Mouse (Mus musculus): ENCODE measurements around the gene Cep19.

Cep19 gene

DNA sequence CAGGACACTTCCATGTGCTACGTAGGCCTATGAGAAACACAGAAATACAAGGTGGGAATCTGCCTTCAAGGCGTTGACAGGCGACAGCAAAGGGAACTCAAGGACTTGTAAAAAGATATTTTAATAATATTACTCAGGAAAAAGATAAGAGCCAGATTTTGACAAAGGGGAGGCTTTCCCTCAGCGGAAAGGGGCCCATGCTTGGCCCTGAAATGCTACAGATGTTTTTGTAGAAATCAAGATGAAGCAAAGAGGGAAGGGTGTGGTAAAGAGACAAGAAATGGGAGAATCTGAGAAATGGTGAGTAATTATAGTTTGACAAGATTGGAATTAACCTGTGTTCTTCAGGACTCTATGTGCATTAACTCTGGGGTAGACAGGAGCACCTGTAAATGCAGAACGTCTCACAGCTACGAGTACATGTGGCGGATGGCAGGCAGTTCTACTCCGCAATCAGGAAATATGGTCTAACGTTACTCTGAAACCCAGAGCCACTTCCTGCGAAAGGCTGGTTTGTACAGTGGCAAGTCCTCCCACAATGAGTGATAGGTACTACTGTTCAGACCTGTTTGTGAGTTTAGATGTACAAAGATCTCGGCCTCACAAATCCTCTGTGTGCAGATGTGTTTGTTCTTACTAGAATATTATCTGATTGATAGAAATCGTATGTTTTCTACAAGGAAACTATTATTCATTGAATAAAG, 7.9 kb downstream of the Cep19 start:
- DNase-seq (ENCODE audit: low spot score), result no peak

DNA sequence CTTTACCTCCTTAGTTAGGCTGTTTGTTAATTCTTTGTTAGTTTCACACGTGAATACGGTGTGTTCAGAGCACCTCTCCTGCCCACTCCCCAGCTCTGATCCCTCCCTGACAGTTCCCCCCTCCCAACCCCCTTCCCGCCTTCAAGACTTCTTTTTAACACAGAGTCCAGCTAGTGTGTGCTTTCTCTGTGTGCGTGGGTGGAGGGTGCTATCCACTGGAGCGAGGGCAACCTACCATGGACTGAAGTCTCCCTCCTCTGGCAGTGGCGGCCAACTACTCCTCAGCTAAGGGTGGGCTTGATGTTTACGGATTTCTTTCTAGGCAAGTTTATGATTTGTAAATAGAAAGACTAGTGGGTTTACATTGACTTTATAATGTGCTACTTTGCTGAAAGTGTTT, 8.6 kb downstream of the Cep19 start:
- DNase-seq (ENCODE audit: low spot score), result no peak

DNA sequence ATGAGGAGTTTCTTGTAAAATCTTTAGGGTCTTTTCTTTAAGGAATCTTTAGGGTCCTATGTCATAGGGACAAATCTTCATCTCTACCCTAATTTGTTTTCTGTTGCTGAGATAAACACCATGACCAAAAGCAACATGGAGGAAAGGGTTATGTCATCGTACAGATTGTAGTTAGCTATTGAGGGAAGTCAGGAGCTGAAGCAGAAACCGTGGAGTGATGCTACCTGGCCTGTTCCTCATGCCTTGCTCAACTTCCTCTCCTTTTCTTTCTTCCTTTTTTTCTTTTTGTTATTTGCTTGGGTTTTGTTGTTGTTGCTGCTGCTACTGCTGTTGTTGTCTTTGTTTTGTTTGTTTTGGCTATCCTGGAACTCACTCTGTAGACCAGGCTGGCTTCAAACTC, 9.0 kb downstream of the Cep19 start:
- DNase-seq (ENCODE audit: low spot score), result no peak

DNA sequence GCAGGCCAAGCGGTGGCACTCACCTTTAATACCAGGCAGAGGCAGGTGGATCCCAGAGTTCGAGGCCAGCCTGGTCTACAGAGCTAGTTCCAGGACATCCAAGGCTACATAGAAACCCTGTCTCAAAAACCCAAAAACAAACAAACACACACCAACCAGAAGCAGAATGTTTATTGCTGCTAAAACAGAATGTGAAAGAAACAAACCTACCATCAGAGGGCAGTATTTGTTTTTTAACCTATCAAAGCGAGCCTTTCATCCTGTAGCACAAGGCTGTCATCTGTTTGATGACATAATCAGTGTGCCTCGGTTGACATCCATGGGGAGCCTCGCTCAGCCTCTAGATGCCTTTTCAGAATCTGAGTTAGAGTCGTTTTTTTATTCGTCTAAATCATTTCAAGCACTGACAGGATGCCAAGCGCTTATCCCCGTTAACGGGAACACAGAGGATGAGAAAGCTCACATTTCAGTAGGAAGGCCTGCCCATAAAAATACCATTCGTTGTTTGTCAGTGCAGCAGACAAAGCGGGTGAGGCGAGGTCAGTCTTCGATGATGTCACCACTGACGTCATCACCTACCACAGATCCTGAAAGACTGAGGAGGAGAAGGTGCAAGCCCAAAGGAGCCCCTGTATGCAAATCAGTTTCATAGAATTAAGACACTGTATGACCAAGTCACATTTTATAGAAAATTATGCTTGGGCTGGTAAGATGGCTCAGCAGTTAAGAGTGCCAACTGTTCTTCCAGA, 11.5 kb downstream of the Cep19 start:
- no peak for DNase-seq (ENCODE audit: low spot score)

GRCm38 (mm10) chr16:32113541-32114218, 14.1 kb downstream of the Cep19 start:
- no peak for DNase-seq (ENCODE audit: low spot score)

DNA sequence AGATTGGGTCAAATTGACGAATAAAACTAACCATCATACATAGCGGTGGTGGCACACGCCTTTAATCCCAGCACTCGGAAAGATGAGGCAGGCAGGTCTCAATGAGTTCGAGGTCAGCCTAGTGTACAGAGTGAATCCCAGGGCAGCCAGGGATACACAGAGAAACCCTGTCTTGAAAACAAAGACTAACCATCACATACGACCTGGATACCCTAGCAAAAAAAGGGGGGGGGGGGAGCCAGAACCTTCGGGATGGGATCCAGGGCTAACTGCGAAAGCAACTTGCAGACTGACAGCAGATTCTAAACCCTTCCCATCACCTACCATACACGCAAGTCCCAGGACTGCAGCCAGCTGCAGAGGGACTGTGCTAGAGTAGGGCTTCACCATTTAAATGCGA, 14.8 kb downstream of the Cep19 start:
- no peak for DNase-seq (ENCODE audit: low spot score)

GRCm38 (mm10) chr16:32114968-32115695, 15.5 kb downstream of the Cep19 start:
- peak; percentile 78 for DNase-seq (ENCODE audit: low spot score)

DNA sequence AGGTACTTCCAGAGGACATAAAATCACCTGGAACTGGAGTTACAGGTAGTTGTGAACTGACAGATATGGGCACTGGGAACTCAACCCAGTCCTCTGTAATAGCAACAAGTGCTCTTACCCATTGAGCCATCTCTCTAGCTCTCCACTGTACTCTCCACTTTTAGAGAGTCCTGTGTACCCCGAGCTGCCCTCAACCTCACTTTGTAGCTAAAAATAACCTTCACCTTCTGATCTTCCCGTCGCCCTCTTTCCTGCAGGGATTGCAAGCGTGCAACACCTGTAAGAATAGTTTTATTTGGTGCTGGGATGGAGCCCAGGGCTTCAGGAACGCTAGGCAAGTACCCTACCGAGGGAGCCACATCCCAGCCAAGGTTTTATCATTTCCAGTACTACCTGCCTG, 16.2 kb downstream of the Cep19 start:
- DNase-seq (ENCODE audit: low spot score), result no peak

- no peak for DNase-seq (ENCODE audit: low spot score)
Measured at GRCm38 (mm10) chr16:32116186-32116585, 16.6 kb downstream of the Cep19 start.

DNA sequence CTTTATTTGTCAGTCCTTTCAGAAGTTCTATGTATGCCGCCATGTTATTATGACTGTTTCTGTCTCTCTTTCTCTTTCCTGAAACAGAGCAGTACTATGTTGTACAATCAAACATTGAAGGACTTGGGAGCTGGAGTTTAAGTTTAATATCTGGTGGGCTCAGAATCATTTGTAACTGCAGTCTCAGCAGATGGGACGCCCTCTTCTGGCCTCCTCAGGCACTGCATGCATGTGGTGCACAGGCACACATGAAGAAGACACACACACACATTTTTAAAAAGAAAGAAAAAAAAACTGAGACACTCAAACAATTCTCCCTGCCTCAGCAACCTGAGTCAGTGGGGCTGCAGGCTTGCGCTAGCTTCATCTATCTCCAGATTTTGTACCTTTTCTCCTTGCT, 20.9 kb downstream of the Cep19 start:
- DNase-seq (ENCODE audit: low spot score), result no peak

GRCm38 (mm10) chr16:32124020-32124419, 24.4 kb downstream of the Cep19 start:
- DNase-seq (ENCODE audit: low spot score), result no peak

- DNase-seq (ENCODE audit: low spot score), result no peak
Measured at GRCm38 (mm10) chr16:32124444-32125335, 25.1 kb downstream of the Cep19 start.

DNA sequence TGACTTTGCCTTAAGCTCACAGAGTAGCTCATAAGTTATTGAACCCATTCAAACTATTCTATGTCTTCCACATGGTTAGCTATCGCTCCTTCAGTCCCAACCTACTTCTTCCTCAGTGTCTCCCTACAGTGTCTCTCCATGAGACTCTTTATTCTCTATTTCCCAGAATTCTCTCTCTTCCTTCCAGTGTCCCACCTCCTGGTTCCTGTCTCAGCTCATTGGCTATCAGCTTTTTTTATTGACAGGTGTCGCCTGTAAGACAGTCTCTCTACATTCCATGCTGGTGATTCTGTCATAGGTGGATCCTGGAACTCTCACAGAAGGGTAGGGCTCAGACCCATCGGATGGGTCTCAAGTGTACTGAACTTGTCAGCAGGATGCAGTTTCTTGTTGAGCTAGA, 25.8 kb downstream of the Cep19 start:
- no peak for DNase-seq (ENCODE audit: low spot score)

GRCm38 (mm10) chr16:32127046-32127445, 27.4 kb downstream of the Cep19 start:
- DNase-seq (ENCODE audit: low spot score), result no peak

DNA sequence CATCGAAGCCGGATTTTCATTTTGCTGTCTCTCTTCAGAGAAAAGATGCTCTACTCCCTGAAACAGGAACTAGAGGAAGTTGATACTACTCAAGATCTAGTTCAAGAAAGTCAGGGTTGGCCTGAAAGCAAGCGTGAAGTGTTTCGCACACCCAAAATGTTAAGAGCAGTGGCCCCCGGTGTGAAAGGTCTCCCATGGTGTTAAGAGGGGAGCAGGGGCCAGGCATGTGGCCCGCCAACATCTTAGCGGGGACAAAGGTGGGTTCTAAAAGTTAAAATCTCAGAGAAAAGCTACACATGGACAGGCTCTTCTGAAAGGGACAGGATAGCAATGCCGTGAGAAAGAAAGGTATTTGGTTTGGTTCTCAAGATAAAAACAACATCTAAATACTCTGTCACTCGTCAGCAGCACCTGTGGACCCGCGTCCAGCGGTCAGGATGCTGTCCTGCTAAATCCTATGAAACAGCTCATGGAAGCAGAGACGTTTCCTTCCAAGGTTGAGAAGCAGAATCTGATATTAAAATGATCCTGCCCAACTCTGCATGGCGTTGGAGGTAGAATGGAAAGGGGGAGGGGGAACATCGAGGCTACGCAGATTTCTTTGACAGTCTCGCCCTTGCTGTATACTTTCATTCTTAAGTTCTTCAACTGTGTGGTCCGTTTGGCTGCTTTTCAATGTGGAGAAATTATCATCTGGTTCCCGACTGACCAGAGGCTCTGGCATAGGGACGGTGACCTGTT, 30.0 kb downstream of the Cep19 start:
- DNase-seq (ENCODE audit: low spot score), result no peak

- no peak for DNase-seq (ENCODE audit: low spot score)
Measured at GRCm38 (mm10) chr16:32130190-32130826, 30.7 kb downstream of the Cep19 start.

DNA sequence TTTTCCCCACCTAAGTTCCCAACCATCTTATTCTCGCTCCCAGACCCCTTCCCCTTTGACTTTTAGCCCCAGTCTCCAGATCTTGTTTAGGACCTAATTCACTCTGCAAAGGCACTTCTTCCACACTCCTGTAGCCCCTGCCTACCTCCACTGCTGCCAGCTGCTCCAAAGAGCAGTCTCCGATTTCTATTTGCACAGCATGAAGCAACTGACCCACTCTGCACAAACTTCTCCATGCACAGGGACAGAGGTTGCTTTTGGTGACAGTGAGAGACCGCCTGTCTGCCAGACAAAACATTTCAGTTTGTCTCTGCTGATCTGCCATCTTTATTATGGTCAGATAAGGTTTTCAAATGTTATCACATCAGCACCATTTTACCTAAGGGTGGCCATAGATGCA, 33.5 kb downstream of the Cep19 start:
- no peak for DNase-seq (ENCODE audit: low spot score)

DNA sequence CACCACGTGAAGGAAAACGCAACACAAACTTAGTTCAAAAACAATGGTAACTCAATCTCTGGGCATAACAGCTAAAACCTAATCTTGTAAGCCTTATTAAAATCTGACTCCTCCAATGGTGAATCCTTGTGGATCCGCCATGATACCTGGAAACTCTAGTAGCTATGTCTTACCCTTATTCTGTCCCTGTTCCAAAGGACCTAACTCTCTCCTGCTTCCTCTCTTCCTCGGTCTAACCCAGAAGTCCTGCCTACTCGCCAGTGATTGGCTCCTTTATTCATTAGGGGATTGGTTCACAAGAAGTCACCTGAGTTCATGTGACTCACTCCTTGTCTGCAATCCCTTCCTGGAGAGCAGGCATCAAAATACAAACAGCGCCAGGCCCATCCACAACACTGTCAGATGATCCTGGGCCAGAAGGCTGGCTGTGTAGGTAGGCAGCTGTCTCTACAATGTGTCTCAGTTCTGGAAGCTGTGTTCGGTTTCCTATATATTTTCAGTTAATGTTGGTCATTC, 36.3 kb downstream of the Cep19 start:
- DNase-seq (ENCODE audit: low spot score), result no peak

DNA sequence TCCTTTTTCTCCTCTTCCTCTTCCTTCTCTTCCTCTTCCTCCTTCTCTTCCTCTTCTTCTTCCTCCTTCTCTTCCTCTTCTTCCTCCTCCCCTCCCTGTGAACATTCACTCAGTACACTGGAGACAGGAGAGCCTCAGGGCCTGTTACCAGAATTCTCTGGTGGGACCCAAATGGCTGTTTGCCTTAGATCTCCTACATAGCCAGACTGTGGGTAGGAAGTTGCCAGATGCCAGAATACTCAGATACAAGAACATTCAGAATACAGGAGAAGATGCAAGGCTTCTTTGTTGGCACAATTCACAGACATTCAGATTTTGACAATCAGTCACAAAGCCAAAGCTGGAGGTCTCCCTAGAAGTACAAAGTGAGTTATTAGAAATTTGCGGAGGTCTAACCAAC, 39.4 kb downstream of the Cep19 start:
- DNase-seq (ENCODE audit: low spot score), result no peak

GRCm38 (mm10) chr16:32143766-32144165, 44.2 kb downstream of the Cep19 start:
- DNase-seq (ENCODE audit: low spot score), result no peak
